Mouse (Mus musculus): ENCODE results near the gene Ube2b.

Ube2b gene

DNA sequence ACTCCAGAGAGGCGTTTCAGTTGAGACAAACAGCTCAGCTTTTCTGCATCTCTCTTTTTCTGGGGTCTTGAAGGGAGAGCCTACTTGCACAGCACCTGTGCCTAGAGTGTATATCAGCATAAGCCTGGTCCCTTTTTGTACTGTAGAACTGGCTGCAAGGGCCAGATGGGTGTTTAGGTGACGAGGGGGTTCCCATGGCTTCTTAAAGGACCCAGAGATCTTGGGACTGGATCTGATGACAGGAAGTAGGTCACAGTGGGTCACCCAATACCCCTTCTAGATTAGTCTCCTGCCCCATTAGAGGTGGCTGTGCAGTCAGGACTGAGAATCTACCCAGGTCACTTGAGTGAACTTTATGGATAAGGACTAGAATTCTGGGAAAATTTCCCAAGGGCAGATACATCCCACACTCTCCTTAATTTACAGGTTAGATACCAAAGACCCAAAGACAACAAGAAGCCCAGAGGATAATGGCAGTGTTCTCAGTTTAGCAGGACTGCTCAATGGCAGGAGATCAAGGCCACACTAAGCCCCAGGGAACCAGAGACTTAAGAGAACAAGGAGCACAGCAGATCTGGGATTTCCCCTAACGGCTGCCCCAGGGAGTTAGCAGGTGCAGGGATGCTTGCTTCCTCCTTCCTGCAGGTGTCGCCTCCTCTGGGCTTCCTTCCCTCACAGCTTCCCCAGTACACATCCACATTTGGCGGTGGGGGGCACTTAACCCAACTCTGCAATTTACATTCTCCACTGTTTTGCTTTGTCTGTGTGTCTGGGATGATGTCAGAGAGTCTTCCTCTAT lies 64.7 kb downstream of the Ube2b start:
- peak; percentile 91 for DNase-seq (ENCODE audit: low read depth, low spot score)

Measured in A20 (cell line).